Mouse (Mus musculus) heart, adult 10 weeks (tissue): ENCODE measurements around the gene Erc2. TPM values are rescaled to one million over a fixed set of nuclear protein-coding genes. Genes with fewer than 3 reads are reported as not detected.

ENCODE experiments used
- polyA plus RNA-seq: library from polyadenylated mRNA; stranded (reverse); fragments of 350-450 nt; fragmentation: Illumina TruSeq; extraction: RNeasy Lipid Tissue Mini Kit (QIAGEN cat#74804); gene quantifications from one replicate; pipeline ENCODE4 v1.2.3, GENCODE M21; 2014; ENCODE audit warnings: low read depth, low replicate concordance

The Erc2 gene
- 0.68 TPM for polyA plus RNA-seq

DNA sequence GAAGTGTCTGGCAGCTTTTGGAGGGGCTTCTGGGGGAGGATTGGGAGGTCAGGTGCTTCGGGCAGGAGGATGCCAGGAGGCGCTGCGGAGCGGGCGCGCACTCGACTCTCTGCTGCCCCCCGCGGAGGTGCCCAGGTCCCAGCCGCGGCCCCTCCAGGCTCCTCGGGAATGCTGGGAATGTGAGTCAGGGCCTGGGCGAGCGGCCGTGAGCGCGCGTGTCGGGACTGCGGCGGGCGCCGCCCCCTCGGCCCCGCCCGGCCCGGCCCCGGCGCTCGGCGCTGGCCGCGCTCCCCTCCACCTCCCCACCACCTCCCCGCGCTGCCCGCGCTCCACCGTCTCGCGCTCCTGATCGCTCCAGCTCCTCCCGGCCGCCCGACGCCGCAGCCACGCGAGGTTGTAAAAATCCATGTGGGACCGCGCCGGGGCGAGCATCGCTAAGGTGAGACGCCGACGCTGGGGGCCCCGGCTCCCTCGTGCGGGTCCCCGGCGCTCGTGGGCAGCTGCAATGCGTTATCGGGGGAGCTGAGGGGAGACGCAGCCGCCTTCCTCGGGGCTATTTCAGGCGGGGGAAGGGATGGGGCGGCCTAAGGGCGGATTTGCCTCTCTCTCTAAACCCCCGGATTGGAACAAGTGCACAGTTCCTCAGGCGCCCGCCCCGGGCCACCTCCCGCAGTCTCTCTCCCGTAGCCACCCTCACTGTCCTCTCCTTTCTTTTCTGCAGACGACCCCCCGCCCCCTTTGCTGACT, at the start of gene Erc2:
Gene Erc2, plus strand, starts transcription at position 253 of the 747 bp plus-strand sequence.

DNA sequence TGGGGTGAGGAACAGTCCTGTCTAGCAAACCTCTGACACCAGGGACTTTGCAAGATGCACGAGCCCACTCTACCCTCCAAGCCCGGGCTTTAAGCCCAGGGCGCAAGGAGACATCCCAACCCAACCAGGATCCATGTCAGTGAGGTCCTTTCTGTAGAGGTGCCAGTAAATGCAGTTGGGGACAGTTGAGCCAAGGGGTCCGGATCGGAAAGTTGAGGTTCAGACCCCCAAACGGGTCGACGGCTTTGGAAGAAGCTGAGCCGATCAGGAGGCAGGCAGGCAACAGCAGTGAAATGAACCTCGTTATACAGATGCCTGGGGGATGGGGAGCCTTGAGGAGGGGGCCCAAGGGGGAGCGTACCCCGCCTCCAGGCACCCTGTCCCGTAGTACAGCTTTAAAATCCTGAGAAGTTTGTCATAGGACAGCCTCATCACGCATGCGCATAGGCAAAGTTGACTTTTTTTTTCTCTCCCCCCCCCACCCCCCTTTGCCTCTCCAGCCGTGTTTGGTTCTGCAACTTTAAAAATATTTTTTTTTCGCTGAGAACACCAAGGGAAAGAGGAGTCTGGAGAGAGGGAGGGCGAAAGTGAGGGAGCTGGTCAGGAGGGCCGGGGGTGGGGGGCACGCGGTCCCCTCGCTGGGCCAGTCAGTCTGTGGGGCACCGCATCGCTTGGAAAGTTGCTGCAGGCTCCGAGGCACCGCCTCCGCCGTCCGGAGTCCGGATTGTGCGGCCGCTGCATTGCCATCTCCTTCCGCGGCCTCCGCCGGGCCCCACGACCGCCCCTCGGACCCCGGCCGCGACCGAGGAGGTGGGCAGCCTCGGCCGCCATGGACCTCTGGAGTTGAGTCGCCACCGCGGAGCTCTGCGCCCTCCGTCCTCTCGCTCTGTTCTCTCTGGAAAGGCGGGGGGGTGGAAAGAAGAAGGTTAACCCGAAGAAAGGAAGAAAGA, 882.1 kb downstream of the Erc2 start, which contains the start of gene Wnt5a:
Gene Wnt5a, plus strand, starts transcription at position 650 of the 950 bp plus-strand sequence.

Other genes with a start within 250 kb of the Erc2 start
- 16.4 TPM for gene Fam208a, start 193.6 kb upstream of the Erc2 start, polyA plus RNA-seq
- gene Ccdc66, start 114.0 kb upstream of the Erc2 start, polyA plus RNA-seq, result 13.6 TPM